Mouse (Mus musculus) midbrain, embryonic 15.5 days (tissue): ENCODE measurements around the gene Fosb. TPM values are rescaled to one million over a fixed set of nuclear protein-coding genes. Genes with fewer than 3 reads are reported as not detected.
A peak's percentile ranks its signal among the peaks of the same experiment; 100 is the strongest.

Experiments used
- ATAC-seq: fragments of 200-750 bp; cut with Nextera tagmentation; replicated peaks from 2 replicates; pipeline ENCODE4 v1.8.0; 2017; ENCODE audit warnings: moderate TSS enrichment
- H3K27ac ChIP-seq: fragments of 300-500 bp; sonication (generic); 2 replicates; pipeline ENCODE4 v1.5.1; 2015; ENCODE audit warnings: mild to moderate bottlenecking, inconsistent platforms
- H3K27me3 ChIP-seq: fragments of 300-500 bp; sonication (generic); replicated peaks from 2 replicates; pipeline ENCODE4 v1.6.1; 2015; ENCODE audit warnings: inconsistent platforms
- H3K36me3 ChIP-seq: fragments of 300-500 bp; sonication (generic); replicated peaks from 2 replicates; pipeline ENCODE4 v1.6.1; 2015; ENCODE audit warnings: inconsistent platforms
- H3K4me1 ChIP-seq: fragments of 300-500 bp; sonication (generic); 2 replicates; pipeline ENCODE4 v1.6.1; 2015; ENCODE audit warnings: inconsistent platforms
- H3K4me2 ChIP-seq: fragments of 300-500 bp; sonication (generic); 2 replicates; pipeline ENCODE4 v1.6.1; 2015; ENCODE audit warnings: inconsistent platforms, mild to moderate bottlenecking, moderate library complexity
- H3K4me3 ChIP-seq: fragments of 300-500 bp; sonication (generic); 2 replicates; pipeline ENCODE4 v1.5.1; 2015; ENCODE audit warnings: mild to moderate bottlenecking, inconsistent platforms
- H3K9ac ChIP-seq: fragments of 300-500 bp; sonication (generic); 2 replicates; pipeline ENCODE4 v1.6.1; 2015; ENCODE audit warnings: mild to moderate bottlenecking, inconsistent platforms
- H3K9me3 ChIP-seq: fragments of 300-500 bp; sonication (generic); 2 replicates; pipeline ENCODE4 v1.6.1; 2016; ENCODE audit warnings: inconsistent platforms
- WGBS: fragments of 180-500 bp; shearing (Covaris S2); methylation state at CpG from one replicate; pipeline ENCODE4 v1.1.7; 2015; ENCODE audit warnings: mixed read lengths; 5-methylcytosine and 5-hydroxymethylcytosine counted together
- polyA plus RNA-seq: library from polyadenylated mRNA; unstranded; fragments of >200 nt; fragmentation: Nextera tagmentation; extraction: Ambion mirVana; gene quantifications from 2 replicates; pipeline ENCODE4 v1.2.1, GENCODE M21; 2015

Gene Fosb
- polyA plus RNA-seq, 1 experiment from 2014 or later, result not detected

- peak overlapping the region; percentile 96 for H3K4me3 ChIP-seq
- no peak for ATAC-seq
- H3K9me3 ChIP-seq, result no peaks in the 10 kb centered on the region
- no peaks in the 10 kb centered on the region for H3K27me3 ChIP-seq
- H3K9ac ChIP-seq, result peak overlapping the region; percentile 95; the same call in 1 of the 2 replicates
- peak overlapping the region; percentile 42; the same call in 1 of the 2 replicates for H3K27ac ChIP-seq
- peaks cover 22% of the 10 kb centered on the region for H3K4me1 ChIP-seq
- peaks cover 7% of the 10 kb centered on the region; the same call in 1 of the 2 replicates for H3K36me3 ChIP-seq
- peak overlapping the region; percentile 85 for H3K4me2 ChIP-seq
- WGBS, result 59% methylated on average over 10 of the region's 10 CpGs
Observed at GRCm38 (mm10) chr7:19268993-19269681, 40.7 kb downstream of the Fosb start.

- Histone ChIP-seq H3K4me2 (no peak overlapping the region), H3K9me3 (no peaks in the 10 kb centered on the region), H3K4me3 (no peak overlapping the region), H3K27me3 (no peaks in the 10 kb centered on the region), H3K4me1 (peaks cover 22% of the 10 kb centered on the region), H3K27ac (no peak overlapping the region), H3K9ac (no peak overlapping the region), H3K36me3 (peaks cover 17% of the 10 kb centered on the region)
- 76% methylated on average over 10 of the region's 10 CpGs for WGBS
- no peak for ATAC-seq
Observed at GRCm38 (mm10) chr7:19267051-19267450, 42.8 kb downstream of the Fosb start.

GRCm38 (mm10) chr7:19265928-19266822, 43.7 kb downstream of the Fosb start:
- Histone ChIP-seq H3K27ac (no peak overlapping the region), H3K4me1 (peaks cover 22% of the 10 kb centered on the region), H3K9me3 (no peaks in the 10 kb centered on the region), H3K4me3 (no peak overlapping the region), H3K4me2 (no peak overlapping the region), H3K27me3 (no peaks in the 10 kb centered on the region), H3K9ac (no peak overlapping the region), H3K36me3 (peaks cover 17% of the 10 kb centered on the region)
- 84% methylated on average over 10 of the region's 10 CpGs for WGBS
- ATAC-seq, result no peak

DNA sequence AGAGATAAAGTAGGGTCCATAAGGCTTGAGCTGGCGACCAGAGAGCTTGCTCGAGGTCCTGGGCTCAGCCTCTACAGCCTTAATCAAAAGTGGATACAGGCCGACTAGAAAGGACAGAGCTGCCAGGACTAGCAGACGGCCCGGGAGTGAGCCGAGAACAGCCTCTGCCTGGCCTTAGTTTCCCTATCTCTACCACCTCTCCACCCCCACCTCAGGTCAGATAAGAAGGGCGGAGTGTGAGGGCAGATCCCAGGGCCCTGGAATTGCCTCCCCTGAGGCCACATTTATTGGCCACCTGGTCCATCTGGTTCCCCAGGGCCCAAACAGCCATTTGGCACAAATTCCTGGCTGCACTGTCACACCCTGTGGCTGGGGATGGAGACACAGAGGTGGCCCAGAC, 44.7 kb downstream of the Fosb start:
- Histone ChIP-seq H3K9ac (no peak overlapping the region), H3K27me3 (no peaks in the 10 kb centered on the region), H3K9me3 (no peaks in the 10 kb centered on the region), H3K4me3 (no peak overlapping the region), H3K4me2 (no peak overlapping the region), H3K4me1 (peaks cover 12% of the 10 kb centered on the region), H3K27ac (no peak overlapping the region), H3K36me3 (peaks cover 19% of the 10 kb centered on the region)
- ATAC-seq, result no peak
- WGBS, result 76% methylated on average over 7 of the region's 7 CpGs

DNA sequence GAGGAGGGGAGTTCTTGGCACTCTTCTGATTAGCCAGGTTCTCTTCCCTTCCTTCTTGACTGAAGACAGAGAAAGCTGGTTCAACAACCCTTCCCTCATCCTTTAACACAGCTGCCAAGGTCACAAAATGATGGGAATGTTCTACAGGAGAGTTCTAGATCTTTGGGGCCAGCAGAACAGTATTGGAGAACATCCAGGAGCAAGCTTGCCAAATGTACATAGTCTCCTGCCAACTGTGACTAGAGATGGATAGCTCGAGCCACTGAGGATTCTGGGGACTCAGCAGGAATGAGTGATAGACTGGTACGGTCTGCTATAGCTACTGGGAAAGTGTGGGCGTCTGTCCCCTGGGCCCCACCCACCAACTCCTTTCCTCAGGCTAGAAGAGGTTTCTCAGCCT, 51.5 kb downstream of the Fosb start:
- Histone ChIP-seq H3K4me1 (no peaks in the 10 kb centered on the region), H3K9ac (no peak overlapping the region), H3K4me3 (no peak overlapping the region), H3K36me3 (peaks cover 25% of the 10 kb centered on the region; the same call in 1 of the 2 replicates), H3K4me2 (no peak overlapping the region), H3K27ac (no peak overlapping the region), H3K27me3 (no peaks in the 10 kb centered on the region), H3K9me3 (no peaks in the 10 kb centered on the region)
- no peak for ATAC-seq
- WGBS, result 85% methylated on average over 3 of the region's 3 CpGs

- 32% methylated on average over 11 of the region's 11 CpGs for WGBS
- Histone ChIP-seq H3K36me3 (peaks cover 22% of the 10 kb centered on the region; the same call in 1 of the 2 replicates), H3K27ac (no peak overlapping the region), H3K9me3 (no peaks in the 10 kb centered on the region), H3K4me3 (no peak overlapping the region), H3K9ac (no peak overlapping the region), H3K4me1 (no peaks in the 10 kb centered on the region), H3K27me3 (no peaks in the 10 kb centered on the region), H3K4me2 (no peak overlapping the region)
- ATAC-seq, result peak; percentile 71
Observed at GRCm38 (mm10) chr7:19257390-19258022, 52.3 kb downstream of the Fosb start.

- H3K4me2 ChIP-seq, result no peak overlapping the region
- no peaks in the 10 kb centered on the region for H3K9me3 ChIP-seq
- no peak for ATAC-seq
- WGBS, result 90% methylated on average over 7 of the region's 7 CpGs
- no peak overlapping the region for H3K4me3 ChIP-seq
- H3K9ac ChIP-seq, result no peak overlapping the region
- H3K36me3 ChIP-seq, result peaks cover 22% of the 10 kb centered on the region; the same call in 1 of the 2 replicates
- no peak overlapping the region for H3K27ac ChIP-seq
- H3K4me1 ChIP-seq, result no peaks in the 10 kb centered on the region
- H3K27me3 ChIP-seq, result no peaks in the 10 kb centered on the region
Observed at GRCm38 (mm10) chr7:19256567-19256966, 53.3 kb downstream of the Fosb start.

- no peaks in the 10 kb centered on the region for H3K9me3 ChIP-seq
- no peak overlapping the region for H3K4me3 ChIP-seq
- no peak overlapping the region for H3K27ac ChIP-seq
- 84% methylated on average over 17 of the region's 17 CpGs for WGBS
- no peaks in the 10 kb centered on the region for H3K27me3 ChIP-seq
- no peaks in the 10 kb centered on the region for H3K4me1 ChIP-seq
- H3K9ac ChIP-seq, result no peak overlapping the region
- no peak overlapping the region for H3K4me2 ChIP-seq
- ATAC-seq, result no peak
- peaks cover 22% of the 10 kb centered on the region; the same call in 1 of the 2 replicates for H3K36me3 ChIP-seq
Observed at GRCm38 (mm10) chr7:19255395-19255794, 54.5 kb downstream of the Fosb start.

DNA sequence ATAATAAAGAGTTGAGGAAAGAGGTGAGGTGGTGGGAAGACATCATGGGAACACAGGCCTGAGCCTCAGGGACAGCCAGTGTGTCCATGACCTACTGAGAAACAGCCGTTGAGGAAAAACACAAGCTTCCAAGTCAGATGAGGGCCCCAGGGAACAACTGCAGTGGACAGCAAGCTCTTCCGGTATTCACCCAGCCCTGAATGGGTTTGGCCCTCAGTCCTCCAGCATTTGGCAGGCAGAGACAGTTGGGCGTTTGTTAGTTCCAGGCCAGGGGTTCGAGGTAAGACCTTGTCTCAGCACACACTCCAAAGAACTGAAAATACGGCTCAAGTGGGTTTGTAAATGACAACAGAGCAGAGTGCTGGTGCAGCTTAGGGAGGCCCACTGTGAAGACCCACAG, 56.4 kb downstream of the Fosb start:
- H3K9me3 ChIP-seq, result no peaks in the 10 kb centered on the region
- 70% methylated on average over 5 of the region's 5 CpGs for WGBS

More for the DNA sequence above, 56.4 kb downstream of the Fosb start:
- Histone ChIP-seq H3K27ac (no peak overlapping the region), H3K4me2 (no peak overlapping the region), H3K4me3 (no peak overlapping the region), H3K9ac (no peak overlapping the region), H3K27me3 (no peaks in the 10 kb centered on the region), H3K36me3 (peaks cover 10% of the 10 kb centered on the region; the same call in 1 of the 2 replicates), H3K4me1 (no peaks in the 10 kb centered on the region)
- no peak for ATAC-seq

Other genes starting within 250 kb of the Fosb start
- gene Dmwd, start 233.8 kb downstream of the Fosb start, polyA plus RNA-seq, result 34.2 and 40.9 TPM in 2 replicates
- gene Dmpk, start 226.2 kb downstream of the Fosb start, polyA plus RNA-seq, result 10.8 and 13.9 TPM in 2 replicates
- 2.1 and 2.2 TPM in 2 replicates for gene Six5, start 215.5 kb downstream of the Fosb start, polyA plus RNA-seq
- 6.9 and 7.3 TPM in 2 replicates for gene Gm4969, start 191.7 kb downstream of the Fosb start, polyA plus RNA-seq
- gene Fbxo46, start 190.2 kb downstream of the Fosb start, polyA plus RNA-seq, result 21.1 and 21.4 TPM in 2 replicates
- 26.4 and 27.0 TPM in 2 replicates for gene Qpctl, start 160.8 kb downstream of the Fosb start, polyA plus RNA-seq
- gene Snrpd2, start 160.3 kb downstream of the Fosb start, polyA plus RNA-seq, result 109 and 112 TPM in 2 replicates
- gene Gipr, start 143.9 kb downstream of the Fosb start, polyA plus RNA-seq, result 3.5 and 4.3 TPM in 2 replicates
- 8.9 and 10.8 TPM in 2 replicates for gene Eml2, start 133.6 kb downstream of the Fosb start, polyA plus RNA-seq
- 3.5 and 4.0 TPM in 2 replicates for gene Gpr4, start 97.5 kb downstream of the Fosb start, polyA plus RNA-seq
- 37.9 and 41.1 TPM in 2 replicates for gene Opa3, start 81.7 kb downstream of the Fosb start, polyA plus RNA-seq
- 35.9 and 37.4 TPM in 2 replicates for gene Vasp, start 38.2 kb downstream of the Fosb start, polyA plus RNA-seq
- gene Ppm1n, start 30.0 kb downstream of the Fosb start, polyA plus RNA-seq, result 1.1 and 1.7 TPM in 2 replicates
- gene Rtn2, start 27.4 kb downstream of the Fosb start, polyA plus RNA-seq, result 112 and 121 TPM in 2 replicates
- gene Ercc1, start 34.7 kb upstream of the Fosb start, polyA plus RNA-seq, result 80.2 and 83.3 TPM in 2 replicates
- 22.0 and 25.1 TPM in 2 replicates for gene Cd3eap, start 49.4 kb upstream of the Fosb start, polyA plus RNA-seq
- gene Ppp1r13l, start 49.7 kb upstream of the Fosb start, polyA plus RNA-seq, result 2.1 and 2.5 TPM in 2 replicates
- 29.7 and 33.0 TPM in 2 replicates for gene Ercc2, start 72.0 kb upstream of the Fosb start, polyA plus RNA-seq
- 1.4 and 1.5 TPM in 2 replicates for gene Klc3, start 94.1 kb upstream of the Fosb start, polyA plus RNA-seq
- gene Ckm, start 94.7 kb upstream of the Fosb start, polyA plus RNA-seq, result not detected in 2 replicates
- 20.4 and 20.6 TPM in 2 replicates for gene Mark4, start 148.8 kb upstream of the Fosb start, polyA plus RNA-seq
- gene Exoc3l2, start 153.3 kb upstream of the Fosb start, polyA plus RNA-seq, result 0.17 and 0.57 TPM in 2 replicates
- gene Bloc1s3, start 198.3 kb upstream of the Fosb start, polyA plus RNA-seq, result 4.8 and 5.0 TPM in 2 replicates
- gene Trappc6a, start 198.3 kb upstream of the Fosb start, polyA plus RNA-seq, result 38.3 and 39.1 TPM in 2 replicates
- 0.74 and 0.95 TPM in 2 replicates for gene Nkpd1, start 207.8 kb upstream of the Fosb start, polyA plus RNA-seq